Mouse (Mus musculus) liver, embryonic 14.5 days (tissue): ENCODE results near the gene Klhl26. TPM values are rescaled to one million over a fixed set of nuclear protein-coding genes. Genes with fewer than 3 reads are reported as not detected.

ENCODE experiments used
- ATAC-seq: fragments of 200-750 bp; cut with Nextera tagmentation; 2 replicates; pipeline ENCODE4 v1.8.0; 2017; ENCODE audit warnings: moderate number of reproducible peaks, mild to moderate bottlenecking, moderate library complexity; ENCODE audit not compliant: insufficient read depth
- DNase-seq, 3 experiments: peaks; one replicate each; pipeline ENCODE4 v3.0.0-alpha.2; 2012 to 2013; ENCODE audit warnings: low read depth in 3 of 3, low spot score in 3 of 3
- H3K27ac ChIP-seq: fragments of 300-500 bp; sonication (generic); 2 replicates; pipeline ENCODE4 v1.5.1; 2014; ENCODE audit warnings: moderate library complexity, mild to moderate bottlenecking, control low read depth, inconsistent platforms
- H3K27me3 ChIP-seq: fragments of 300-500 bp; sonication (generic); 2 replicates; pipeline ENCODE4 v1.6.1; 2014; ENCODE audit warnings: mild to moderate bottlenecking, low read length, moderate library complexity; ENCODE audit not compliant: control insufficient read depth, insufficient read depth
- H3K36me3 ChIP-seq: fragments of 300-500 bp; sonication (generic); replicated peaks from 2 replicates; pipeline ENCODE4 v1.6.1; 2014; ENCODE audit warnings: low read depth; ENCODE audit not compliant: control insufficient read depth, insufficient read depth
- H3K4me1 ChIP-seq, 2 experiments: fragments of 200-500 bp in 1 of 2; fragments of 300-500 bp in 1 of 2; sonication (generic) in 1 of 2; replicated peaks; 2 replicates each; pipeline ENCODE4 v1.6.1; 2012 to 2014; ENCODE audit warnings: antibody characterized with exemption in 1 of 2, inconsistent platforms in 1 of 2, low read length in 1 of 2; ENCODE audit not compliant: control insufficient read depth in 2 of 2, insufficient read depth in 2 of 2
- H3K4me2 ChIP-seq: fragments of 300-500 bp; sonication (generic); 2 replicates; pipeline ENCODE4 v1.6.1; 2014; ENCODE audit warnings: low read depth, mild to moderate bottlenecking, control low read depth, moderate library complexity
- H3K4me3 ChIP-seq, 2 experiments: fragments of 200-500 bp in 1 of 2; fragments of 300-500 bp in 1 of 2; sonication (generic) in 1 of 2; 2 replicates each; pipeline ENCODE4 v1.5.1; 2012 to 2014; ENCODE audit warnings: low read depth in 2 of 2, low read length in 2 of 2, mild to moderate bottlenecking in 2 of 2, control low read depth in 1 of 2, inconsistent platforms in 1 of 2, moderate library complexity in 1 of 2; ENCODE audit not compliant: insufficient read depth in 1 of 2
- H3K9ac ChIP-seq: fragments of 300-500 bp; sonication (generic); replicated peaks from 2 replicates; pipeline ENCODE4 v1.6.1; 2014; ENCODE audit warnings: mild to moderate bottlenecking, control low read depth, moderate library complexity
- H3K9me3 ChIP-seq: fragments of 300-500 bp; sonication (generic); 2 replicates; pipeline ENCODE4 v1.6.1; 2016; ENCODE audit warnings: low read length, mixed read lengths; ENCODE audit not compliant: control insufficient read depth
- CTCF ChIP-seq: IDR thresholded peaks from 2 replicates; pipeline ENCODE4 v1.5.1; 2016; ENCODE audit warnings: antibody characterized with exemption, low read depth, control low read depth
- EP300 ChIP-seq: IDR thresholded peaks from 2 replicates; pipeline ENCODE4 v1.6.1; 2016; ENCODE audit warnings: antibody characterized with exemption, low read depth
- WGBS: fragments of 180-500 bp; shearing (Covaris S2); extraction: QIAGEN DNeasy Blood & Tissue Kit; methylation state at CpG from one replicate; pipeline ENCODE4 v1.1.7; 2014; ENCODE audit not compliant: insufficient replicate concordance; 5-methylcytosine and 5-hydroxymethylcytosine counted together
- polyA plus RNA-seq, 2 experiments: library from polyadenylated mRNA; depleted of rRNA in 1 of 2; stranded (reverse) in 1 of 2; unstranded in 1 of 2; fragments of >200 nt; fragmentation: Nextera tagmentation in 1 of 2; extraction: Ambion mirVana in 1 of 2; gene quantifications; 2 replicates each; pipeline versions ENCODE4 v1.2.1 to v1.2.3; 2012 to 2014

Gene Klhl26
- polyA plus RNA-seq, 2 experiments: 5.0 to 6.5 TPM

DNA sequence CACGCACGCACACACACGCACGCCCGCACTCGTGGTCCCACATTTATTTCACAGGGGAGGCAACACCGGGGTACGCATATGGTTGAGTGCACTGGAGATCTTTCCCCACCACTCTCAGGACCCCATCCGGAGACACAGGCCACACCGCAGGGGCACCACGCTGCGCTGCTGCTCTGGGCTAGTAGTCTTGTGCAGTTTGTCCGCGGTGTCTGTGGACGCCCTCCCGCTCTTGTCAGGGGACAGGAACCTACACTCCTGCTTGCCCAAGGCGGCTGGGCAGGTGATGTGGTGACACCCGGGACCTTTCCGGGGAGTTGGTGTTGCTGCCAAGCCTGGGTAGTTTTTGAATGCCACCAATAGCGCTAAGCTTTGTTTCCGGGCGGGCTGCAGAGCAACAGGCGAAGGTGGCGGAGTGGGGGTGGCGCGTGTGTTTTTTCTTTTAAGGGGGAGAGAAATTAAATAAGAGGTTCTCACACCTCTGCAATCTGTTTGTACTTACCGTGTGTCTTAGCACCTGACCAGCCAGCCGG, 17.7 kb upstream of the Klhl26 start:
- TF ChIP-seq EP300 (no peak), CTCF (no peak)
- Histone ChIP-seq H3K27me3 (peaks cover 89% of the 10 kb centered on the region), H3K36me3 (no peaks in the 10 kb centered on the region), H3K9ac (no peak overlapping the region), H3K27ac (no peak overlapping the region), H3K9me3 (no peaks in the 10 kb centered on the region), H3K4me3 (no peak overlapping the region), H3K4me2 (no peak overlapping the region), H3K4me1 (peaks cover 0 to 2% of the 10 kb centered on the region in 2 experiments; a peak in 2 of 4 replicates)
- ATAC-seq: no peak
- DNase-seq: no peak
- 5% methylated on average over 28 of the region's 28 CpGs for WGBS

- TF ChIP-seq CTCF: no peak
- no peak for TF ChIP-seq EP300
- ATAC-seq: no peak
- no peak overlapping the region for H3K4me2 ChIP-seq
These were observed 17.1 kb upstream of the Klhl26 start for GRCm38 (mm10) chr8:70493692-70494415.

DNA sequence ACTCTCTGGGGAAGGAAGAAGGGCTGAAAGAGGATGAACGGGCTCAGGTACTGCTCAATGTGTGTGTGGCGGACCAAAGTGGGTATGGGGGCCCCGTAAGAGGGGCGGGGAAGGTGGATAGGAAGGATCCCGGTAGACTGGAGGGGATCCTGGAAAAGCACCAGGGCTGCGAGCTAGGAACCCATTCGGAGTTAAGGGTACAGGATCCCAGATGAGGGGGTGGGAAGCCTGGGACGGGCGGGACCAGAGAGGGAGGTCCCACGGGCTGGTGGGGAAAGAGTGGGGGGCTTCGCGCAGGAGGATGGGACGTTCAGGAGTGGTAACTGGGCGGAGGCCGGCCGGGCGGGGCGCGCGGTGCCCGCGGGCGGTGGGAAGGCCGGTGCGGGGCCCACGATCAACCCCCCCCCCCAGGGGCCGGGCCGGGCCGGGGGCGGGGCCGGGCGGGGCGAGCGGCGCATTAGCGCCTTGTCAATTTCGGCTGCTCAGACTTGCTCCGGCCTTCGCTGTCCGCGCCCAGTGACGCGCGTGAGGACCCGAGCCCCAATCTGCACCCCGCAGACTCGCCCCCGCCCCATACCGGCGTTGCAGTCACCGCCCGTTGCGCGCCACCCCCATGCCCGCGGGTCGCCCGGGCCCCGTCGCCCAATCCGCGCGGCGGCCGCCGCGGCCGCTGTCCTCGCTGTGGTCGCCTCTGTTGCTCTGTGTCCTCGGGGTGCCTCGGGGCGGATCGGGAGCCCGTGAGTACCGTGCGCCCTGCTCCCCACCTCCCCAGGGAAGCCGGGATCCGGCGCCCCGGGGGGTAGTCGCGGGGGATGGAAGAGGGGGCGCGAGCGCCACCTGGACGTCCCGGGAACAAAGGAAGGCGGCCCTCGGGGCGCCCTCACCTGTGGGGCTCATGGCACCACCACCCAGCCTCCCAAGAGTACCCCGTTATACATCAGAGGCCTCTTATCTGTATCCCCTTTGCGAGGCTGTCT, 16.2 kb upstream of the Klhl26 start, which contains the start of gene Crlf1:
Gene Crlf1, plus strand, starts transcription at position 495 of the 977 bp plus-strand sequence.
- WGBS: 1% methylated on average over 74 of the region's 93 CpGs
- H3K9ac ChIP-seq: no peak within 1 kb of the TSS
- ATAC-seq: no peak
- no peaks in the 10 kb centered on the region for H3K9me3 ChIP-seq
- no peaks in the 10 kb centered on the region for H3K36me3 ChIP-seq
- 0 out of 4 replicates have a peak, but pooled peaks cover 0 to 2% of the 10 kb centered on the region in 2 experiments for H3K4me1 ChIP-seq
- H3K27ac ChIP-seq: no peak within 1 kb of the TSS
- H3K4me2 ChIP-seq: peak within 1 kb of the TSS; percentile 40
- no peak for TF ChIP-seq EP300
- DNase-seq: no peak
- peak within 1 kb of the TSS in 1 of 2 experiments; percentile 29; a peak in 2 of 4 replicates for H3K4me3 ChIP-seq
- peaks cover 98% of the 10 kb centered on the region for H3K27me3 ChIP-seq

More at GRCm38 (mm10) chr8:70493692-70494415, 17.1 kb upstream of the Klhl26 start:
- Histone ChIP-seq H3K9me3 (no peaks in the 10 kb centered on the region), H3K27me3 (peaks cover 95% of the 10 kb centered on the region), H3K4me1 (peaks cover 0 to 2% of the 10 kb centered on the region in 2 experiments; a peak in 1 of 4 replicates), H3K9ac (no peak overlapping the region), H3K4me3 (no peak overlapping the region), H3K36me3 (no peaks in the 10 kb centered on the region), H3K27ac (no peak overlapping the region)
- DNase-seq: no peak
- WGBS: 2% methylated on average over 46 of the region's 47 CpGs

DNA sequence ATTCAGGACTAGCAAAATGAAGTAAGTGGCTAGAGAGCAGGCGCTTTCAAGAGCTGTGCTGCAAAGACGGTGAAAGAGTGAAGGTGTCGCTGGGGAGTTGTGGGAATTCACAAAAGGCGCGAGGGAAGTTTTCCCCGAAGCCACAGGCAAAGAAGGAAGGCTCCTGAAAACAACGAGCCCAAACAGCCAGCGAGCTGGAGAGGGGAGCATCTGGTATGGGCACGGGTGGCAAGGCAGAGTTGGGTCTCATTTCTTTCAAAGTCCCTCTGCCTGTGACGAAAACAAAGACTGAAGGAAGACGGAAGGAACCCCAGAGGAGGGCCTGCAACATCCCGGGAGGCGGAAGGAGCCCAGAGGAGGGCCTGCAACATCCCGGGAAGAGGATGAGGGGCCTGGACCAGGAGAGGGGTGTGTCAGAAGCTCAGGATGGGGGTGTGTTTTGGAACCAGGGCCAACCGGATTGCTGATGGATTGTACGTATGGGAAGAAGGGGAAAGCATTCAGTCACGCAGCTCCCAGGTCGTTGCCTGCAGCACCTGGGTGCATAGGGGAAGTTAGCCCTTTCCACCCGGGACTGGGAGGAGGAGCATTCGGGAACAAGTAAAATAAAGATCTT, 14.2 kb upstream of the Klhl26 start:
- Histone ChIP-seq H3K4me3 (no peak overlapping the region), H3K27me3 (peaks cover 99% of the 10 kb centered on the region), H3K27ac (no peak overlapping the region), H3K9ac (no peak overlapping the region), H3K4me2 (no peak overlapping the region), H3K4me1 (0 out of 4 replicates have a peak, but pooled peaks cover 0 to 2% of the 10 kb centered on the region in 2 experiments), H3K36me3 (no peaks in the 10 kb centered on the region), H3K9me3 (no peaks in the 10 kb centered on the region)
- 6% methylated on average over 20 of the region's 20 CpGs for WGBS
- no peak for ATAC-seq
- no peak for TF ChIP-seq CTCF
- TF ChIP-seq EP300: no peak
- no peak for DNase-seq
